In the genomic region with DNA sequence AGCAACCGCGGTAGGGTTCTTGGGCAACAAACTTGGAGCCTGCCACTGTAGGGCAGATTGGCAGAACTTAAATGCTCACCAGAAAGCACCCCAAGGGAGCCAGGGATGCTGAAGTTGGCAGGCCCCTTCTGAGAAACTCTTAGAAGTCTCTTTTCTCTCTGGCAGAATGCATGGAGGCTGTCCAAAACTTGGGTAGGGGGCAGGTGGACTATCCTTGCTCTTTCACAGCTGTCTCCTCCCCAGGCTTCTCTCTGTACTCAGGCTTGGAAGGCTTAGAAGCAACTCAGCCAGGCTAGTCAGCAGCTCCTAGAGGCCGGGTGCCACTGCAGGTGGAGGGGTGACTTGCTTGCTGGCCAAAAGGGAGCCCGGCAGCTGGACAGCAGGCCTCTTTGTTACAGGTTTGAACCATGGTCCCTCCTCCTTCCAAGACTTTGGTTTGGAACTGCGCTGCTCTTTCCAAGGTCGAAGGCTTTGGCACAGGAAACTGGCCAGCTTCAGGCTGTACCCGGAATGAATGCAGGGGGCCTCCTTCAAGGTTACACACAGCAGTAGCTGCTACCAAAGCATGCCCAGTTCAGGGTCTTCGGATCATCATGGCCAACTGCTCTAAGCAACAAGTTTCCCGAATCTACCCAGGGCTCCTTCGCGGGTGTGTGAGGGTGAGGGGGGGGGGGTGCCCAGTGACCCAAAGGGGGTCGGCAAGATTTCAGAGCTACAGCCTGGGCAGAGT, we compare ENCODE assay signal across 8 mouse cellular contexts. TPM values are rescaled to one million over a fixed set of nuclear protein-coding genes. Genes with fewer than 3 reads are reported as not detected.
DNase-seq lines count a peak whose midpoint lies in the region; ATAC-seq and TF ChIP-seq lines count a peak whose summit lies in the region.

A gene (plus strand): TSS at position 680 of the 730 bp plus-strand sequence.

- DNase-seq in cerebellum, adult 2 months = peak in 1 of 2 experiments; percentile 29
- DNase-seq in cerebellum, adult 8-10 months = no peak
- DNase-seq in heart, postnatal 10 days = peak; percentile 54 to 60
- peak; percentile 69 to 88 for DNase-seq in kidney, postnatal 25 days
- DNase-seq in midbrain, embryonic 11.5 days (ENCODE audit: low spot score, missing footprints) = peak; percentile 89
- peak; percentile 71 for DNase-seq in testis, postnatal 10 days (ENCODE audit: low spot score)

- peak within 1 kb of the TSS; percentile 35 for H3K9ac ChIP-seq in embryonic facial prominence, embryonic 15.5 days
- H3K9ac ChIP-seq in midbrain, embryonic 11.5 days (ENCODE audit: low read length) = peak within 1 kb of the TSS; percentile 10; the same call in 1 of the 2 replicates

- H3K9me3 ChIP-seq in embryonic facial prominence, embryonic 15.5 days (replicated peaks) = no peaks in the 10 kb centered on the region
- no peaks in the 10 kb centered on the region for H3K9me3 ChIP-seq in midbrain, embryonic 11.5 days (ENCODE audit: control insufficient read depth, low read length)

- H3K27me3 ChIP-seq in cerebellum, adult 2 months (ENCODE audit: control insufficient read depth, insufficient read depth, low read length) = no peaks in the 10 kb centered on the region
- H3K27me3 ChIP-seq in embryonic facial prominence, embryonic 15.5 days = peaks cover 5% of the 10 kb centered on the region; the same call in 1 of the 2 replicates
- H3K27me3 ChIP-seq in midbrain, embryonic 11.5 days (ENCODE audit: control insufficient read depth, insufficient read depth, low read length) = peaks cover 36% of the 10 kb centered on the region

- TF ChIP-seq CTCF in cerebellum, adult 2 months (IDR thresholded peaks at IDR 0.05; ENCODE audit: borderline replicate concordance, insufficient read depth, low read depth, low read length) = no peak

- intact Hi-C loops in heart, postnatal 10 days (cut with DNase I) = loop anchor here (2.0 kb wide), 1 partner anchor 75 kb away; no protein-coding TSS in a partner anchor

- WGBS in cerebellum, adult 2 months = 11% methylated on average over 12 of the region's 12 CpGs
- 12% methylated on average over 12 of the region's 12 CpGs for WGBS in embryonic facial prominence, embryonic 15.5 days
- 18% methylated on average over 12 of the region's 12 CpGs for WGBS in midbrain, embryonic 11.5 days

- H3K4me3 ChIP-seq in cerebellum, adult 2 months (replicated peaks; ENCODE audit: insufficient read depth, low read depth, low read length) = peak within 1 kb of the TSS; percentile 49
- H3K4me3 ChIP-seq in embryonic facial prominence, embryonic 15.5 days (replicated peaks) = peak within 1 kb of the TSS; percentile 61
- peak within 1 kb of the TSS; percentile 34 for H3K4me3 ChIP-seq in midbrain, embryonic 11.5 days (ENCODE audit: low read depth, low read length)

- no peaks in the 10 kb centered on the region for H3K36me3 ChIP-seq in embryonic facial prominence, embryonic 15.5 days
- H3K36me3 ChIP-seq in midbrain, embryonic 11.5 days (ENCODE audit: control insufficient read depth, insufficient read depth, low read length) = no peaks in the 10 kb centered on the region

- no peak for TF ChIP-seq POLR2A in cerebellum, adult 2 months (IDR thresholded peaks at IDR 0.05; ENCODE audit: borderline replicate concordance, insufficient read depth, low read length)

- no peak for ATAC-seq in CD4-positive, CD25-positive, alpha-beta regulatory T cell, adult 4 months
- no peak for ATAC-seq in embryonic facial prominence, embryonic 15.5 days (ENCODE audit: insufficient number of reproducible peaks, low FRiP score, low TSS enrichment, low read depth)
- ATAC-seq in midbrain, embryonic 11.5 days (ENCODE audit: low FRiP score) = no peak

- H3K4me2 ChIP-seq in embryonic facial prominence, embryonic 15.5 days (replicated peaks) = peak within 1 kb of the TSS; percentile 88
- H3K4me2 ChIP-seq in midbrain, embryonic 11.5 days = peak within 1 kb of the TSS; percentile 70

- peaks cover 4% of the 10 kb centered on the region for H3K4me1 ChIP-seq in cerebellum, adult 2 months (ENCODE audit: control insufficient read depth, insufficient read depth, low read length)
- H3K4me1 ChIP-seq in embryonic facial prominence, embryonic 15.5 days = peaks cover 47% of the 10 kb centered on the region
- H3K4me1 ChIP-seq in midbrain, embryonic 11.5 days (ENCODE audit: control insufficient read depth, insufficient read depth, low read length) = peaks cover 20% of the 10 kb centered on the region

- H3K27ac ChIP-seq in cerebellum, adult 2 months (ENCODE audit: insufficient read depth, low read length) = peak within 1 kb of the TSS; percentile 35; the same call in 1 of the 2 replicates
- H3K27ac ChIP-seq in embryonic facial prominence, embryonic 15.5 days (replicated peaks) = peak within 1 kb of the TSS; percentile 73; the same call in 1 of the 2 replicates
- H3K27ac ChIP-seq in midbrain, embryonic 11.5 days (ENCODE audit: low read depth, low read length) = no peak within 1 kb of the TSS

RNA-seq across cellular contexts. Expression of the gene that starts here (rescaled TPM):
- 15.1 and 15.8 TPM in 2 replicates for polyA plus RNA-seq in cerebellum, adult 2 months (2012; rRNA removed)
- 10 to 100 TPM; 17.4 to 29.4 TPM for polyA plus RNA-seq in CD4-positive, CD25-positive, alpha-beta regulatory T cell, adult 4 months (2017; shearing (Covaris generic))
- polyA plus RNA-seq in embryonic facial prominence, embryonic 15.5 days (2015; fragmentation: Nextera tagmentation; extraction: Ambion mirVana) = 7.0 and 7.9 TPM in 2 replicates
- 10 to 100 TPM; 19.6 to 20.4 TPM for total RNA-seq in heart, postnatal 10 days (2021)
- 0.54 and 0.71 TPM in 2 replicates for polyA plus RNA-seq in midbrain, embryonic 11.5 days (2014; fragmentation: Nextera tagmentation; extraction: Ambion mirVana)

Comparison
In these comparisons a context has a peak if more than half of its experiments do, and no peak if none do; other contexts are left out.
1. Peak in DNase-seq, H3K4me3 ChIP-seq, H3K9ac ChIP-seq and H3K4me2 ChIP-seq in midbrain, embryonic 11.5 days; RNA of the gene not detected or under 1 TPM.